Mouse (Mus musculus) Muller cell, postnatal 12 days (primary cell): ENCODE data around the gene Wdr89.

Source experiments
- DNase-seq: peaks from one replicate; pipeline ENCODE4 v3.0.0-alpha.2; 2015; ENCODE audit errors: inconsistent ontology term

Gene Wdr89

DNA sequence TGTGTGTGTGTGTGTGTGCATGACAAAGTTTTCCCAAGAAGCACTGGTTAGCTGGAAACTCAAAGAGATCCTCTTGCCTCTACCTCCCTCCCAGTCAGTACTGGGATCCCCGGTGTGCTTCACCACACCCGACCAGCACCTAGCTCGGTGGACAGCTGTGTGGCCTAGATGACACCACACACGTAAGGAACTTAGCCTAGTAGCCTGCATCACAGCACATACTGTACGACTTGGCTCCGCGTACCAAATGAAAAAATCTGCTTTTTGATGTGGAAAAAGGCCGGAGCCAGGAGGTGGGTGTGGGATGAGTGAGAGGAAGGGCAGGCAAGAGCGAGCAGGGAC, 450 bp downstream of the Wdr89 start:
- no peak for DNase-seq

DNA sequence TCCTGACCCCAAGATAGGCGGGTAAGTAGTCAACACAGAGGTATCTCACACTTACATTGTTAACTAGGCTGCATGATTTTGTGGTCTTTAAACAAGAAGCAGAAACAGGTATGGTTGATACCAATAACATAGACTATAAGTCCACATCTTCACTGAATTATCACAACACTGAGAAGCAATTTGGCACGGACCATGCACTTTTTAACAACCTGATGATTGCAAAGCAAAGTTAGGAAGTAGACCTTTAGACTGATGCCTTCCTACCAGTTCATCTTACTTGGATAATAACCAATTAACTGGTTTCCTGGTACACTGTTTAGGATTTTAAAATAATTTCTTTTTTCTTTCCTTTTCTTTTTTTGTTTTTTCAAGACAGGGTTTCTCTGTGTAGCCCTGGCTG, 1.1 kb downstream of the Wdr89 start:
- no peak for DNase-seq

DNA sequence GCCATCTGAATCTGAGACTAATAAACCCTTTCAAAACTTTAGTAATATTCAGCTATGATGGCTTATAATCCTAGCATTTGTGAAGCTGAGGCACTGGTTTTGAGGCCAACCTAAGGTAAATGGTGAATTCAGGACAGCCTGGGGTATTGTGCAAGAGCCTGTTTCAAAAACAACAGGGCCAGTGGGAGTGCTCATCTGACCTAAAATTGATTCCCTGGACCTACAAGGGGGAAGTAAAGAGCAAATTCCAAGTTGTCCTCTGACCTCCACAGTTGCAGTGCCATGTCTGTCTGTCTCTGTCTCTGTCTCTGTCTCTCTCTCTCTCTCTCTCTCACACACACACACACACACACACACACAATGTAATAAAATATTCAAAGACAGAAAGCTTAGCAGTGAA, 2.4 kb downstream of the Wdr89 start:
- DNase-seq: no peak

DNA sequence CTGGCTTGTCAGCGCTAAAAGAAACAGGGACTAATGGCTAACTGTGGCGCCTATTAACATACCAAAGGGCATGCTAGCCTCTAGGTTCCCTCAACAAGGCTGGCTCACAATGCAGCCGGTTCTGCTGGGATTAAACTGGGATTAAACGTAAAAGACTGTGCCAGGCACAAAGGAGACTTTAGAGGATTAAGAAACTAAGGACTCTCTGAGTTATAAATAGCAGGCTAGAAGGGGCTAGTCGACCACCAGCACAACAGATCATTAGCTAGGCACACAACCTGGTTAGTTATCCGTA, 4.9 kb downstream of the Wdr89 start:
- DNase-seq: no peak

DNA sequence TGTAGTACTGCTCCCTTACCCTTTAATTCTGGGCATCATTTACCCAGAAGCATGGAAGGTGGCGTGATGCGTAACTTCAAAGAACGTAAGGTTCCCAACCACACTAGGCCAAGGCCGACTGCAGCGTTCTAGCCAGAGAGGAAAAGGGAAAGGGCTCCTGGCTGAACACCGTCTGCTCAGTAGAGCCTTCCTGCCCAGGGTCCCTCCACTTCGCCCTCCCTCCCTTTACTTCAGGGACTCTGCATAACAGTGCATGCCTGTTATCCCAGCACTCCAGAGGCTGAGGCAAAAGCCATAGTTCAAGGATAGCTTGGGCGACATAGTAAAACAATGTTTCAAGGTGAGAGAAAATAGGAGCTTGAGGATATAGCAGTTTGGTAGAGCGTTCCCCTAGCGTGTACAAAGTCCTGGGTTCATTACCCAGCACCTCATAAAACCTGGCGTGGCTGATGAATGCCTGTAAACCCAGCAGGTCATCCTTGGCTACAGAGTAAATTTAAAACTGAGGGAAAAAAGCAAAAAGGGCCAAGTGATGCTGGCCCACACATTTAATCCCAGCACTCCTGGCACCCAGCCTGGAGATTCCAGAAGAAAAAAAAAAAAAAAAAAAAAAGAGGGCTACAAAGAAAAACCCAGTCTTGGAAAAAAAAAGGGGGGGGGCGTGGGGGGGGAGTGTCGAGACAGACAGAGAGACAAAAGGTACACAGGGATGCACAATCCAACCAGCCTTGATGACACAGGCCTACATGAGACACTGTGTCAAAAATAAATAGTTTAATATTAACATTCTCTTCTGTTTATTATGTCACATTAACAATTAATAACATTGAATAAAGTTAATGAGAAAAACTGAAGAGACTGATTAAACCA, 5.5 kb downstream of the Wdr89 start:
- DNase-seq: peak; percentile 63

DNA sequence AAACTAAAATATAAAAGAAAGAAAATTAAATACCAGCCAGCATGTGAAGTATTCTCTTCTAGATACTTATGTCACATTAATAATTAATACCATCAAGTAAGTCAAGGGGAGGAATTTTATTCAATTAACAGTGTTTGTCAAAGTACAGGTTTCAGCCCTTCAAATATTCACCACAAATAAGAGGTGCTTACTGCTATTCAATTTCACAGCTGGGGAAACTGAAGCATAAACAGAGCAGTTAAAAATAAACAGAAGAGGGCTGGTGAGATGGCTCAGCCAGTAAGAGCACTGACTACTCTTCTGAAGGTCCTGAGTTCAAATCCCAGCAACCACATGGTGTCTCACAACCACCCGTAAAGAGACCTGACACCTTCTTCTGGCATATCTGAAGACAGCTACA, 7.0 kb downstream of the Wdr89 start:
- no peak for DNase-seq

DNA sequence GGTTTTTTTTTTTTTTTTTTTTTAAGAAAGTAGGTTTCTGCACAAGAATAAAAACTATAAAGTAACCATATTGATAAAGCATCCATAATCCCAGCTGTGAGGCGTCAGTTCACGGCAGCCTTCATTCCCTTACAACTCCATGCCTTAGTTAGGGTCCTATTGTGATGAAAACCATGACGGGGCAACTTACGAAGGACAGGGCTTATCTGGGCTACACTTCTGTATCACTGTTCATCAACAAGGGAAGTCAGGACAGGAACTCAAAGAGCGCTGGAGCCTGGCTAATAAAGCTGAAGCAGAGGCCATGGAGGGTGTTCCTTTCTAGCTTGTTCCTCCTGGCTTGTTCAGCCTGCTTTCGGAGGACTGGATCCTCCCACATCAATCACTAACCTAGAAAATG, 10.9 kb downstream of the Wdr89 start:
- no peak for DNase-seq

DNA sequence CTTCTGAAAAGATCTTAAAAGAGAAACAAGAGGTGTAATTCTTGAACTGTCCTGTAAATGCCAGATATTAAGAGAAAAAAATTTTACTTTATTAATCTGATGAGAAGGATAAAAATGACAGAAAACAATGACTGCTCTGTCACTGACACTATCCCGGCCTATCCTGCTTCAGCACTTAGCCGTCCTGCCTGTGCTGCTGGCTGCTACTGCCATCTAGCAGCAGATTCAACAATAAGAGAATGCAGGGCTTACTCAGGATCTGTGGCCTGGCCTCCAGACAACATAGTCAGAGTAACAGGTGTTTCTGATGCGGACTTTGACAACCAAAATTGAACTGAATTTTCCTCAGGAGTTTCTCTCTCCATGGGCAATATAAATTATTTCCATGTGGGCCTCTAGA, 12.8 kb downstream of the Wdr89 start:
- peak; percentile 24 for DNase-seq

DNA sequence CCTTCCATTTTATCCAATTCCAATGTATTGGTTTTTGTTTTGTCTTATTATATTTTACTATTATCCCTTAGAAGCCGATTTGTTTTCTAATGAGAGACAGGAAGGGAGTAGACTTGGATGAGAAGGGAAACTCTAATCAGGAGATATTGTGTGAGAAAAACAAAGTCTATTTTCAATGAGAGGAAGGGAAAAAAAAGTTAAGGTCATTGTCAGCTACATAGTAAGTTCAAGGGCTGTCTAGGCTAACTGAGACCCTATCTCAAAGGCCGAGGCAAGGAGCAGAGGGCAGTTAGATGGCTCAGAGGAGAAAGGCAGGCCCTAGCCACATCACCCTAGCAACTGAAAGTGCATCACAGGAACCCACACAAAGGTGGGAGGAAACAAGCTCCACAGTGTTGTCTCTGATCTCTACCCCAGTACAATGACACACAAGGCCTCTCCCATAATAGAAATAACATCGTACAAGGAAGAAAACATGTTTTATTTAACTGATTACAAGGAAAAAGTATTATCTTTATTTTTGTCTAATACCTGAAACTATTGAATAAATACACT, 15.0 kb downstream of the Wdr89 start:
- DNase-seq: no peak

DNA sequence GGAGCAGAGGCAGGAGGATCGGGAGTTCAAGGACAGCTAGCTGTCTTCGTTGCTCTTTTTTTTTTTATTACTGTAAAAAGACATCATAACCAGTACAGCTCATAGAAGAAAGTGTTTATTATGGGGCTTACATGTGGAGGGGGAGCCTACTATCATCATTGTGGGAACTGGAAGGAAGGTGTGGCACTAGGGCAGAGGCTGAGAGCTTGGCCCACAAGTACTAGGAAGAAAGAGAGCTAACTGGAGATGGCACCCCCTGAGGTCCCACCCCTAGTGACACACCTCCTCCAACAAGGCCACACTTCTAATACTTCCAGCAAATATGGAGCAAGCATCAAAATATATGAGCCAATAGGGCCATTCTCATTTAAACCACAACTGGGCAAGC, 19.6 kb downstream of the Wdr89 start:
- no peak for DNase-seq

DNA sequence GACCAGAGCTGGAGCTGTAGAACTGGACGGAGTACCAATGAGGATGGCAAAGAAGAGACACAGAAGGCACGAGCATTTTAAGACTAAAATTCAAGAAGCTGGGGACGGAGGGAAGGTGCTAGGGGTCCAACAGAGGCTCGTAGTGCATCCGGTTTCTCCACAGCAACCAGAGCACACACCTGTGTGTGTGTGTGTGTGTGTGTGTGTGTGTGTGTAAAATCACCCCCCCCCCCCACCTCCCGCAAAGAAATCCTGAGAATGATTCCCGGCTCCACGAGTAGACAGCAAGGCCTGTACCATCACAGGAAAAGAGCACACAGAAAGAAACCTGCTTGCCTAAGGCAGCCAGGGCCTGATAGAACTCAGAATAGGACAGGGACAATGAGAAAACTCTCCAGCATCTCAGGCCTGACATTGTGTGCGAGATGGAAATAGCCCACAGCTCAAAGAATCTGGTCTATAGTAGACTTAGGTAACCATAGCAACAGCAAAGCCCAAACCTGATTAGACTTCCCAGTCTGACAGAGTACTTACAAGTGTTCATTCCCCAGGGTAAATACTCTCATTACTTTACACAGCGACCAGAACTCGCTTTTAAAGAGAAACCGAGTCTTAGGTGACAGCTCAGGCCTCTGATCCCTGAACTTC, 20.2 kb downstream of the Wdr89 start:
- no peak for DNase-seq

DNA sequence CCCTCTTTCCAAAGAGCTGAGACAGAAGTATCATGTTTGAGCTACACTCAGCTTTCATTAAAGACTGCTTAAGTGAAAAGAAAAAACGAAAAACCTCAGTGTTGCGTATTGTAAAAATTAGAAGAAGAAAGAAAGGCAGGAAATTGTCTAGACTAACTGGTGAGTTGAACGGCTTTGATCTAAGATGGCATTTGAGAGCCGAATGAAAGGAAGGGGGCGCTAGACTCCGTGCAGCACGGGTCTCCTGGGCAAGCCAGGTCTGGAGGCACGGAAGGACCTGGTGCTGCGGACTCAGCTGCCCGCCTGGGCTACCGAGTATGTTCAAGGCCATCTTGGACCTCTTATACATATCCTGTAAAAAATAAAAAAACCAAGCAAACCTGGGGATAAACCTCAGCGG, 21.1 kb downstream of the Wdr89 start:
- DNase-seq: no peak

DNA sequence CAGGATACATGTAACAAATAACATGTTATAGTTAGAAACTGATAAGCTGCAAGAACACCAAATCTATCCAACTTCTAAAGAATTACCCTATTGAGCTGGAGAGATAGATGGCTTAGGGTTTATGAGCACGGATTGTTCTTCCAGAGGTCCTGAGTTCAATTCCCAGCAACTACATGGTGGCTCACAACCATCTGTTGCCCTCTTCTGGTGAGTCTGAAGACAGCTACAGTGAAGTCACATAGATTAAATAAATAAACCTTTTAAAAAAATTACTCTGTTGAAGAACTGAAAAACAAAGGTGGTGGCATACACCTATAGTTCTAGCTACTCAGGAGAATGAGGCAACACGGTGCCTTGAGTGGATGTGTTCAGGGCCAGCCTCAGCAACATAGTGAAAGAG, 21.7 kb downstream of the Wdr89 start:
- DNase-seq: no peak

DNA sequence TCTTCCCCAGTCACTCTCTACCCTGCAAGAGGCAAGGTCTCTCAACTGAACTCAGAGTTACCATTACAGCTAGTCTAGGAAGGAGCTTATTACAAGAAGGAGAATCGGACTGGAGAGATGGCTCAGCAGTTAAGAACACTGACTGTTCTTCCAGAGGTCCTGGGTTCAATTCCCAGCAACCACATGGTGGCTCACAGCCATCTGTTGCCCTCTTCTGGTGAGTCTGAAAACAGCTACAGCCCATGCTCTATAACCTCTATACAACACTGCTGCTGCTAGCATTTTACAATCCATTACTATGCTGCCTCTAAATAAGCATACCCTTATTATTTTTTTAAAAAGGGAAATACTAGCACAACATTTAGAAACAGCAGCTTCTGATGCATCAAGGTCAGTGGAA, 23.6 kb downstream of the Wdr89 start:
- no peak for DNase-seq

DNA sequence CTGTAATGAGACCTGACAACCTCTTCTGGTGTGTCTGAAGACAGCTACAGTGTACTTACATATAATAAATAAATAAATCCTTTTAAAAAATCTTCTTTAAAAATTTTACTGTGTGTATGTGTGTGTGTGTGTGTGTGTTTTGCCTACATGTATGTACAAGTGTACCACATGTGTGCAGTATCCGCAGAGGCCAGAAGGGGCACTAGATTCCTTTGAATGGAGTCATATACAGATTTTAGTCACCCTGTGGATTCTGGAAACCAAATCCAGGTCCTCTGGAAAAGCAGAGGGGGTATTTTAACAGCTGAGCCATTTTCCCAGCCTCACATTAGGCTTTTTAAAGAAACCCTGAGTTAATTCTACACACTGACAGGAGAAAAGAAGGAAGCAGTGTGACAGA, 27.6 kb downstream of the Wdr89 start:
- no peak for DNase-seq

DNA sequence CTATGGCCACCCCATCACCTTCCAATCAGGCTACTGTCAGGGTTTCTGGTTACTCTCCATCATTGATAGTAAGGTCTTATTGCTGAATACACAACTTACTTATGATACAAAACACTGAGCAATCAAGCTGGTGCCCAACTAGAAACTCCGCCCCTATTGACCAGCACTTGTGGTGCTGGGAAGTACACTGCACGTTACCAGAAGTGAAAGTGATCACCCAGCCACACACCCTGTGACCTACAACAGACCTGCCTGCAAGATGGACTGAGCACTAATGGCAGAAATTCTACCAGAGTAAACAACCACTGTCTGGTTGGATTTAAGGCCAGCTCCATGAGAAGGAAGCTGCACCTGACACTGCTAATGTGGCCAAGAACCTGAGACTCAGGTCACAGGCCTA, 31.0 kb downstream of the Wdr89 start:
- no peak for DNase-seq

DNA sequence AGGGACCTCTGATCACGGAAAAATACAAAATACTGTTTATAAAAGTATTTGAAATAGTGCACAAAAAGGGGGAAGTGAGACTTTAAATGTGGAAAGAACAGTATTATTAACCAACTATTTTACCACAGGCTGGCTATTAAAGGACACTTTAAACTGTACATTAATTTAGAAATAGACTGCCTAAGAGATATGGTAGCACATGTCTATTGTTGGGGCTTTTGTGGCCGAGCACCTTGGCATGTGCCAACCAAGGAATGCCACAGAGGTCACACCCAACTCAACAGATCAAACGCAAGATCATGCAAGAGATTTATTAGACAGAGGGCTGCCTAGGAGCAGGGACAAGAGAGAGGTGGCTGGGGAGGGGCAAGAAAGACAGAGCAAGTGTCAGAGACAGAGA, 32.2 kb downstream of the Wdr89 start:
- DNase-seq: no peak

DNA sequence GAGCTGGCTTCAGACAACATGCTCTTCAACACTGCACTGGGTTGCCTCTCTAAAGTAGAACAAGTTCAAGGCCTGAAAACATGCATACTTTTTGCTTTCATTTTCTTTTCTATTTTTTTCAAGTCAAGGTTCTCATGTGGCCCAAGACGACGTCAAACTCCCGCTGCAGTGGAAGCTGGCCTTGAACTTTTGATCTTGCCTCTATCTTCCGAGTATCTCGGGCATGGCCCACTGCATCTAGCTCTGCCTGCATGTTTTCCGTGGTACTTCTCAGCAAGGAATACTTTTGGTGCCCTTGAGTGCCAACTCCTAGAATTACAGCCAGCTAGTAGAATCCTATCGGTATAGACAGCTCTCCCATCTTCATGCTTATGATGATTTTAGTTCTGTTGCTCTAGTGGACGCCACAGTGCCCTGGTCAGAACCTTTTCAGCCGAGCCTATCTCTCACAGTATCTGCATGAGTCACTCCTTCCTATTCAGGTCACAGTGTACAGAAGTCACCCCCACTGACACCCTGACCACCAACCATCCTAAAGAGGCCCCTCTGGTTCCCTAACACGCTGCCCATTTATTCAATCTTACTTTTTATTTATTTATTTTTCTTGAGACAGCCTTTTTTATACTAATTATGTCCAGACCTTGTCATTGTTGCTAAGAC, 33.4 kb downstream of the Wdr89 start:
- no peak for DNase-seq

DNA sequence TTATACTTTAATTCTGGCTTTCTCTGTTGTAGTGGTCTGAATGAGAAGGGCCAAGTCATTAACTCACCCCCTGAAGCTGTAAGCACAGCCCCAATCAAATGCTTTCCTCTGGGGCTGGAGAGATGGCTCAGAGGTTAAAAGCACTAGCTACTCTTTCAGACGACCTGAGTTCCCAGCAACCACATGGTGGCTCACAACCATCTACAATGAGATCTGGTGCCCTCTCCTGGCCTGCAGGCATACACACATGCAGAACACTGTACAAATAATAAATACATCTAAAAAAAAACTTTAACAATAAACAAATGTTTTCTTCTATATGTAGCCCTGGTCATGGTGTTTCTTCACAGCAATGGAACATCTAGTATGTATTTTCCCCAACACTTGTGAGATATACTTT, 39.7 kb downstream of the Wdr89 start:
- no peak for DNase-seq

DNA sequence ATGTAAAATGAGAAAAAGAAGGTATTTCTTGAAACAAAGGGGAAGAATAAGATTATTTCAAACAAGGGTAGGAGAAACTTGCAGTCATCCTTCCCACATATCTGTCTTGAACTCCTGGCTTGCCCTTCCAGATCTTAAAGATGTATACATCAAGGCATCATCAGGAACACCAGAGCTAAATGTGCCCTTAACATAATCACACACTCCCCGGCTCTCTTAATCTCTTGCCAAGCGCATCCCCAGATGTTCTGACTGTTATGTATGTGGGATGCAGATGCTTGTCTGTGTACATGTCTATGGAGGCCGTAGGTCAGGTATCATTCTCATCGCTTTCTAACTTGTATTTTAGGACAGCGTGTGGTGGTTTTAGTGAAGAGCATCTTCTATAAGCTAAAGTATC, 46.0 kb downstream of the Wdr89 start:
- DNase-seq: no peak

DNA sequence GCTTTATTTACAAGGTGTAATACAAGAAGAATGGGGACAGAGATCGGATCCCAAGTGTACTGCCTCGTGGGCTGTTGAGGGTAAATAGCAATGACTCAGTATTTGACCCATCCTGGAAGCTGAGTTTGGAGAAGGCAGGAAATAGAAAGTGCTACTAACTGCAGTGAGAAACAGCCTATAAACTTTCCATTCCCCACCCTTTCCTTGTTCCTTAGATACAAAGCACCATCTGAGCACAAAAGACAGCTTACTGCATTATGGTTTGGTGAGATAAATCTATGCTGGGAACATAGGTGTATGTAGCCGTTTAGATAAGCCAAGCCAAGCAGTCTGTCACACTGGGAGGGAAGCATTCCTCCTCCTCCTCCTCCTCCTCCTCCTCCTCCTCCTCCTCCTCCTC, 46.5 kb downstream of the Wdr89 start:
- DNase-seq: no peak

DNA sequence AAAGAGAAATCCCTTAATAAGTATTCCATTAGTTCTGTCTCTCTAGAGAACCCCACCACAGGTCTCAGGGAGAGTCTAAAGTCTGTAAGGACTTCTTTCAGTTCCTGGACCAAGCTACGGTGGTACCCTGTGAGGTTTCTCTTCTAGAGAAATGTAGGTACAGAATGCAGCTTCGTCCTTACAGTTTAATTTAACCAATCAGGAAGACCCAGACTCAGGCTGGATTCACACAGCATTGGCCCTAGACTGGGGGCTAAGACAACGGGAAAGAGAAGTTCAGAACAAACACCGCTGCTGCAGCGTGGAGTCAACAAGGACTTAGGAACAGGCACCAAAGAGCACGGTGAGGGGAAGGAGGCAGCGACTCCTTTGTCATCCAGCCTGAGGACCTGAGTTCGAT, 52.5 kb downstream of the Wdr89 start:
- DNase-seq: no peak

DNA sequence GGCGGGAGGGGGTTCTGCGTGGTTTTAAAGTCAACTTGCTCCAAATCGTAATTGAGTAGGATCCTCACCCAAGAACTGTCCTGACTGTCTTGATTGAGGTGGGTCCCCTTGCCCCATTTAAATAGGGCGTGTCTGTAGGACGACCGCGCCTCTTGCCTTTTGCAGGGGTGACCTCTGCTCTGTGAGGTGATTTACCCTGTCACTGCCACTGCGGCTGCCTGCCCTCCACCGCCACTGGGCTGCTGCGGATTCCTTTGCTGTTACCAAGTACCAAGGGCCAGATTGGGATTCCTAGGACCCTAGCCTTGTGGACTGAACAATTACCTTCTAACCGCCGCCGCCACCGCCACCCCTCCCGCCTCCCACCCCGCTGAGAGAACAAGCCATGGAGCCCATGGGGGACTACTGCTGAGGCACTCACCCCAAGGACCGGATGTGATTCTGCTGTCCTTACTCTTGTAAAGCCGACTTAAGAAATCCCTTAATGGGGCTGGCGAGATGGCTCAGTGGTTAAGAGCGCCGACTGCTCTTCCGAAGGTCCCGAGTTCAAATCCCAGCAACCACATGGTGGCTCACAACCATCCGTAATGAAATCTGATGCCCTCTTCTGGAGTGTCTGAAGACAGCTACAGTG, 53.1 kb downstream of the Wdr89 start:
- DNase-seq: peak; percentile 8
